Mouse (Mus musculus) intestine, postnatal 0 days (tissue): ENCODE measurements at regions not wholly inside any gene's neighbourhood (a gene's known extent, or its start where the extent isn't known, plus 50 kb on each side); places are given as distances from the start of the nearest gene placed in this dataset.

Experiments
- ATAC-seq: fragments of 200-750 bp; cut with Nextera tagmentation; 2 replicates; pipeline ENCODE4 v1.8.0; 2017; ENCODE audit warnings: mild to moderate bottlenecking, moderate TSS enrichment, moderate library complexity
- H3K27ac ChIP-seq: fragments of 300-500 bp; sonication (generic); 2 replicates; pipeline ENCODE4 v1.5.1; 2014; ENCODE audit warnings: mild to moderate bottlenecking, low read depth, low read length, moderate library complexity
- H3K27me3 ChIP-seq: fragments of 300-500 bp; sonication (generic); replicated peaks from 2 replicates; pipeline ENCODE4 v1.6.1; 2014; ENCODE audit warnings: low read length, mixed read lengths; ENCODE audit not compliant: control insufficient read depth, insufficient read depth
- H3K36me3 ChIP-seq: fragments of 300-500 bp; sonication (generic); 2 replicates; pipeline ENCODE4 v1.6.1; 2014; ENCODE audit warnings: mild to moderate bottlenecking, moderate library complexity; ENCODE audit not compliant: control insufficient read depth, insufficient read depth
- H3K4me1 ChIP-seq: fragments of 300-500 bp; sonication (generic); replicated peaks from 2 replicates; pipeline ENCODE4 v1.6.1; 2014; ENCODE audit warnings: antibody characterized with exemption, low read length, mixed read lengths; ENCODE audit not compliant: control insufficient read depth, insufficient read depth
- H3K4me2 ChIP-seq: fragments of 300-500 bp; sonication (generic); replicated peaks from 2 replicates; pipeline ENCODE4 v1.6.1; 2014; ENCODE audit warnings: low read depth, mild to moderate bottlenecking, moderate library complexity
- H3K4me3 ChIP-seq: fragments of 300-500 bp; sonication (generic); 2 replicates; pipeline ENCODE4 v1.5.1; 2014; ENCODE audit warnings: low read depth, low read length
- H3K9ac ChIP-seq: fragments of 300-500 bp; sonication (generic); 2 replicates; pipeline ENCODE4 v1.6.1; 2014; ENCODE audit warnings: mild to moderate bottlenecking, low read depth, low read length
- H3K9me3 ChIP-seq: fragments of 300-500 bp; sonication (generic); 2 replicates; pipeline ENCODE4 v1.6.1; 2016; ENCODE audit warnings: mixed run types; ENCODE audit not compliant: control insufficient read depth
- CTCF ChIP-seq: sonication (generic); IDR thresholded peaks from 2 replicates; pipeline ENCODE4 v1.5.1; 2016; ENCODE audit warnings: low read depth, mild to moderate bottlenecking, control low read depth, antibody characterized with exemption, moderate library complexity
- WGBS: fragments of 180-500 bp; shearing (Covaris S2); extraction: QIAGEN DNeasy Blood & Tissue Kit; methylation state at CpG from one replicate; pipeline ENCODE4 v1.1.7; 2014; 5-methylcytosine and 5-hydroxymethylcytosine counted together

GRCm38 (mm10) chr1:186455177-186455660 is 250.6 kb downstream of the Tgfb2 start:
- Histone ChIP-seq H3K4me2 (no peak overlapping the region), H3K27ac (no peak overlapping the region), H3K27me3 (no peaks in the 10 kb centered on the region), H3K9ac (no peak overlapping the region), H3K4me3 (no peak overlapping the region), H3K36me3 (no peaks in the 10 kb centered on the region), H3K9me3 (no peaks in the 10 kb centered on the region), H3K4me1 (no peaks in the 10 kb centered on the region)
- no peak for ATAC-seq
- no peak for TF ChIP-seq CTCF
- 73% methylated on average over 7 of the region's 7 CpGs for WGBS

GRCm38 (mm10) chr1:186454393-186455085 is 251.2 kb downstream of the Tgfb2 start:
- no peak for ATAC-seq
- Histone ChIP-seq H3K27me3 (no peaks in the 10 kb centered on the region), H3K27ac (no peak overlapping the region), H3K4me3 (no peak overlapping the region), H3K9ac (no peak overlapping the region), H3K36me3 (no peaks in the 10 kb centered on the region), H3K4me2 (no peak overlapping the region), H3K9me3 (no peaks in the 10 kb centered on the region), H3K4me1 (no peaks in the 10 kb centered on the region)
- no peak for TF ChIP-seq CTCF
- 60% methylated on average over 4 of the region's 4 CpGs for WGBS

GRCm38 (mm10) chr1:186448841-186449650 is 256.7 kb downstream of the Tgfb2 start:
- Histone ChIP-seq H3K9me3 (no peaks in the 10 kb centered on the region), H3K27me3 (no peaks in the 10 kb centered on the region), H3K27ac (no peak overlapping the region), H3K4me3 (no peak overlapping the region), H3K4me2 (no peak overlapping the region), H3K4me1 (no peaks in the 10 kb centered on the region), H3K36me3 (no peaks in the 10 kb centered on the region), H3K9ac (no peak overlapping the region)
- 47% methylated on average over 16 of the region's 16 CpGs for WGBS
- ATAC-seq: no peak
- TF ChIP-seq CTCF: no peak

- WGBS: 33% methylated on average over 1 of the region's 1 CpGs
- no peak overlapping the region for H3K4me2 ChIP-seq
These were observed 258.3 kb downstream of the Tgfb2 start for GRCm38 (mm10) chr1:186447521-186447920.

GRCm38 (mm10) chr1:186444701-186445131 is 261.1 kb downstream of the Tgfb2 start:
- Histone ChIP-seq H3K9me3 (no peaks in the 10 kb centered on the region), H3K36me3 (no peaks in the 10 kb centered on the region), H3K27me3 (no peaks in the 10 kb centered on the region), H3K27ac (no peak overlapping the region), H3K9ac (no peak overlapping the region), H3K4me3 (no peak overlapping the region), H3K4me1 (no peaks in the 10 kb centered on the region), H3K4me2 (no peak overlapping the region)
- WGBS: 54% methylated on average over 5 of the region's 5 CpGs
- no peak for ATAC-seq
- peak; percentile 2; the same call in 1 of the 2 replicates for TF ChIP-seq CTCF

More at GRCm38 (mm10) chr1:186447521-186447920, 258.3 kb downstream of the Tgfb2 start:
- Histone ChIP-seq H3K4me1 (no peaks in the 10 kb centered on the region), H3K36me3 (no peaks in the 10 kb centered on the region), H3K9ac (no peak overlapping the region), H3K27me3 (no peaks in the 10 kb centered on the region), H3K9me3 (no peaks in the 10 kb centered on the region), H3K4me3 (no peak overlapping the region), H3K27ac (no peak overlapping the region)
- no peak for ATAC-seq
- no peak for TF ChIP-seq CTCF

GRCm38 (mm10) chr1:186442160-186442559 is 263.6 kb downstream of the Tgfb2 start:
- Histone ChIP-seq H3K4me1 (no peaks in the 10 kb centered on the region), H3K27me3 (no peaks in the 10 kb centered on the region), H3K4me3 (no peak overlapping the region), H3K36me3 (no peaks in the 10 kb centered on the region), H3K4me2 (no peak overlapping the region), H3K9ac (no peak overlapping the region), H3K9me3 (no peaks in the 10 kb centered on the region), H3K27ac (no peak overlapping the region)
- 53% methylated on average over 1 of the region's 1 CpGs for WGBS
- ATAC-seq: no peak
- TF ChIP-seq CTCF: no peak
